Mouse (Mus musculus): ENCODE data around the gene Plod1.

Gene Plod1

GRCm38 (mm10) chr4:147937486-147937885, 919 bp upstream of the Plod1 start:
- DNase-seq, result no peak

GRCm38 (mm10) chr4:147937021-147937420, 454 bp upstream of the Plod1 start:
- DNase-seq, result no peak

- DNase-seq, result no peak
Measured at GRCm38 (mm10) chr4:147935904-147936303, 663 bp downstream of the Plod1 start.

- no peak for DNase-seq
Measured at GRCm38 (mm10) chr4:147934611-147935010, 2.0 kb downstream of the Plod1 start.

- DNase-seq, result no peak
Measured at GRCm38 (mm10) chr4:147934134-147934533, 2.4 kb downstream of the Plod1 start.

- no peak for DNase-seq
Measured at GRCm38 (mm10) chr4:147930946-147931345, 5.6 kb downstream of the Plod1 start.

DNA sequence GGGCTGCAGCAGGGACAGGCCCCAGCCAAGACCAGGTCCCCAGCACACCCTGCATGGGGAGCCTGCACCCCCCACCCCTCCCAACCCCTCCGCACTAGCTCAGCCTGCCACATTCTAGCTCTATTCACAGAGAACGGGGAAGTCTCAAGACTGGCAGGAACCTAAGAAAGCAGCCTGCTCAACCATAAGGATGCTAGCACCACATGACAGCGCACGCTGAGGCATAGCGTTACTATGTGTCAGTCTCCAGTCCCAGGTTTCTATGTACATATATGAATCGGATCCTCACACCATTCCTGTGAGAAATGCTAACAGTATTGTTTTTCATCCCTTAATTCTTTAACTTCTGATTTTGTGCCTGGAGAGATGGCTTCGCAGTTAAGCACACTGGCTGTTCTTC, 8.0 kb downstream of the Plod1 start:
- no peak for DNase-seq

DNA sequence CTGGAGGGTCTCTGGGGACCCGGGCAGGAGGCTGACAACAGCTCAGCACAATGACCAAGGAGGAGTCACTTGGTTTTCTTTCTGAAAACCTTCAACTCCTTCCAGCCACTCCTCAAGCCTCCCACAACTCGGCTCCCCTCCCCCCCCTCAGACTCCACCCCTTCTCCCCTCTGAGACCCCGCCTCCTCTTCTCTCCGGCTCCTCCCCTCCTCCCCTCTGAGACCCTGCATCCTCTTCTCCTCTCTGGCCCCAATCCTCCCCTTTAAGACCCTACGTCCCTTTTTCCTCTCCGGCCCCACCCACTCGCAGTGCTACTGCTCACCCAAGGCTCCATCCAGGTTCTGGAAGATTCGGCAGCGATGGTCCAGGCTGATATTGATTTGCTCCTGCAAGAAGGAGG, 8.4 kb downstream of the Plod1 start:
- no peak for DNase-seq

- DNase-seq, result peak; percentile 54
Measured at GRCm38 (mm10) chr4:147927705-147928104, 8.9 kb downstream of the Plod1 start.

- DNase-seq, result no peak
Measured at GRCm38 (mm10) chr4:147922341-147922740, 14.2 kb downstream of the Plod1 start.

DNA sequence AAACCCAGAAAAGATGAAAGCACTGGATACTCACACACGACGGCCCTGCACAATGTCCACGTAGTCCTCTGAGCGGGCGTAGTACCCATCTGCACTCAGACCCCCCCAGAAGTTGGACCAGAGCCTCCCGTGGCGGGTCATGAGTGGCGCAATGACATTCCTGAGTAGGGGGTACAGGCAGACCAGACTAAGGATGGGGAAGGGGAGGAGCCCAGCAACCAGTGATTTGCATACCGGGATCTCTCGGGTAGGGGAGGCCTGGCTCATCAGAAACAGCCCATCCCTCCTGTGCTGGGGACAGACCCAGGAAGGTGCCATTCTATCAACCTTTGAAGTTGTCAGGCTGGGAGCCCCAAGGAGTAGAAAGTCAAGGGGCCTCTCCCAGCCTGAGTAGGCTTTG, 15.6 kb downstream of the Plod1 start:
- DNase-seq, result no peak

DNA sequence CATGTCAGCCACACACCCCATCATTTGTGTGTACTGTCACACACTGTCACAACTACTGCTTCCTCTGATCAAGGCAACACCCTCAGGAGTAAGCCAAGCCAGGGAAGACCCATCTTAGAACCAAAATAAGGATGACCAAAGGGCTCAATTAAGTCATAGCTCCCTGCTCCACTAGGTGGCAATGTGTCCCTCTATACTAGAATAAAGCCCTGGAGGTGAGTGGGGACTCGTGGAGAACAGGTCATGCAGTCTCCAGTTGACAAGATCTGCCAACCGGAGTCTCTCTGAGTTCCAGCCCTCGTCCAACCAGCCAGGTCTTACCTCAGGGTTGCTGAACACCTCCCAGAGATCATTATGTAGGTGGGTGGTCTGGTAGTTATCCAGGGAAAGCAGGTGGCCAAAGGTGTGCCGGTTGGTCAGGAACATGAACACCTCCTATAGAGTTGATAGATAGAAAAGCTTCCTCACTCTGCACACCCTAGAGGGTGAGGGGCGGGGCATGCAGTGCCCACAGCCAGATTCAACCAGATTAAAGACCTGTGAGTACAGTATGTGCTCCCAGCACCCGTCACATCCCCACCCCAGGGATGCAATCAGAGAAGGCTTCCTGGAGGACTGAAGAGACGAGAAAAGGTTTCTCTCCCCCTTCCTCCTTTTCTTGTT, 18.0 kb downstream of the Plod1 start:
- DNase-seq, result peak; percentile 72

GRCm38 (mm10) chr4:147909486-147909885, 27.1 kb downstream of the Plod1 start:
- no peak for DNase-seq

DNA sequence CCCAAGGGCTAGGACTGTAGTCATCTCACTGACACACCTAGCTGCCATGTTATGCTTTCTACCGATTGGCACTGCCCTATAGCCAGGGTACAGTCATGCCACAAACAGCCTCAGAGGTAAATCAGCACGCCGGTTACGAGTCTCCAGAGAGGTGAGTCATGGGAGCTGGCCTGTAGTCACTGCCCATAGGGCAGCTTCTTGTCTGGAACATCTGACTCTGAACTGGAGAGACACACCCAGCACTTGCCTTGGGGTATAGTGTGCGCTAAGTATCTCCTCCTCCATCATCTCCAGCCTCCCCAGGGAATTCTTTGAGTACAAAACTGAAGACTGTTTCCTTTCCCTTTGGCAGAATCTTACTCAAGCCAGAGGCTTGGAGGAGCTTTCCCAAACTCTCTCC, 30.3 kb downstream of the Plod1 start:
- no peak for DNase-seq

DNA sequence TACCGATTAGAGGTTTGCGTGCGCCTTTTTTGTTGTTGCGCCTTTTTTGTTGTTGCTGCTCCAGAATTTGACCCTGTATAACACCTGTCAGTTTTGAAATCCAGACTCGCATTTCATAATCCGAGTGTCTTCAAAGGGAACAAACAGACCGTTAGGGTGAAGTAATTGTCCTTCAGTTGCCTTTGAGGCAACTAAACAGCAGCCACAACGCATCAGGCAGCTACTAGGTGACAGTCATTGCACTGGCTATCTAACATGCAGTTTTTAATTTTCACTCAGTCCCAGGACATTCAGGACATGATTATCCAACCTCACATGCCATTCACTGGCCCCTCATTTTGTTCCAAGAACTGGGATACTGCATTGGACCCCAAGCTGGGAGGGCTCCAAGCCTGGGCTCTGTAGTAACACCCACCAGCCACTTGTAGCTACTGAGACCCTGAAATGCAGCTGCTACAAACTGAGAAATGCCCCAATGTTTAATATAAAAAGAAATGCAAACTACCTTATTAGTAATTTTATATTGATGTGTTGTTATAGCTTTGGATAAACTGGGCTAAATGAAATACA, 31.4 kb downstream of the Plod1 start:
- DNase-seq, result peak; percentile 4

GRCm38 (mm10) chr4:147904313-147905089, 32.1 kb downstream of the Plod1 start, which contains the start of gene Mfn2:
Gene Mfn2, minus strand, starts transcription at chr4:147904704.
- peak; percentile 89 for DNase-seq

DNA sequence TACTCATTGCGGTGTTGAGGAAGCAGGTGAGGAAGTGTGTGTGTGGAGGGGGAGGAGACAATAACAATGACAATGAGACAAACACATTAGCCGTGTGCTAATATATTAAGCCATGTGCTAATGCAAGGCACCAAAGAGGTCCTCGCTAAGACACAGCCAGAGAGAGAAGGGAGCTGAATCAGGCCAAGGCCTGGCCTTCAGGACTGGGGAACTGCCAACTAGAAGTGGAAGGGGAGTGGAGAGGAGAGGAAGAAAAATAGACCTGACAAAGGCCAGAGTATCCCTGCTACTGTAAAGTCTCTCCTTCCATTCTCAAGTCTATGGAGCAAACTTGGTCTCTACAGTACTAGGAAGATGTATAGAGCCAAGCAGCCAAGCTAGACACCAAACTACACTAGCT, 33.0 kb downstream of the Plod1 start:
- DNase-seq, result no peak

DNA sequence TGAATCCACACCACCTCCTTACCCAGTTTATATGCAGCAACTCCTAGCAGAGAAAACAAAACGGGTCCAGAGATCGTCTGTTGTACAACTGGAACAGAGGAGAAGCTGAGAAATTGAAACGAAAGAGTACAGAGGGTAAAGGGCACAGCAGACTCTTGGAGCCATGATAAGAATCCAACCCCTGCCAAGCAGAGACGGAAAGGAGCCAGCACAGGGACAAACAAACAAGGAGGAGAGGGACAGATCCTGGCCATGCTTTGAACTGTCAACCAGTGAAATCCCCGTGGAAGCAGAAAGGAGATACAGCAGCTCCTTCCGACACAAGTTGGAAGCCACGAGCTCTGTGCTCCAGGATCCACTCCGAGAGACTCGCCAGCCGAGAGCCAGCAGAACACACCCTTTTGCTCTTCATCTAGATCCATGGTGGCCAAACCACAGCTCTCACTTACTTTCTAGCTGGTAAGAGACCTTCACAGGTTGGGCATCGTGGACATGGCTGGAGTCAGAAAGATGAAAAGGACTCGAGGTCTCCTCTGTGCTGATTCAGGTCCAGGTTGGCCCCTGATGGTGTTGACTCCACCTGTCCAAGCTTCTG, 33.6 kb downstream of the Plod1 start:
- DNase-seq, result no peak

GRCm38 (mm10) chr4:147900452-147900851, 36.1 kb downstream of the Plod1 start:
- no peak for DNase-seq

DNA sequence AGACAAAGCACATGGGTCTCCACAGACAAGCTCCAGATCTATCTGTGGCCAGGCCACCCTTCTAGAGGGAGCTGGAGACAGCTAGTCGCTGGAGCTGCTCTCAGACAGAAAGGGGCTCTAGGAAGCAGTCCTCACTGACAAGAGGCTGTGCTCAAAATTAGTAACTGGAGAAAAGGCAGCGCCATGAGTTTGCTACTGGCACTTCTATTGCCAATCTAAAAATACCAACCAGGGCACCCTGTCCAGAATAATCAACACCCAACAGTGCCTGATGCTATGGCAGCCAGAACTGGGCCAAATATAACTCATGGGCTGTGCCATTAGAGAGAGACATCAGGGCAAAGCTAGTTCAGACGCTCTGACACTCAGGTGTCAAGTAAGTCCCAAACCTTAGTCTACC, 39.2 kb downstream of the Plod1 start:
- no peak for DNase-seq

DNA sequence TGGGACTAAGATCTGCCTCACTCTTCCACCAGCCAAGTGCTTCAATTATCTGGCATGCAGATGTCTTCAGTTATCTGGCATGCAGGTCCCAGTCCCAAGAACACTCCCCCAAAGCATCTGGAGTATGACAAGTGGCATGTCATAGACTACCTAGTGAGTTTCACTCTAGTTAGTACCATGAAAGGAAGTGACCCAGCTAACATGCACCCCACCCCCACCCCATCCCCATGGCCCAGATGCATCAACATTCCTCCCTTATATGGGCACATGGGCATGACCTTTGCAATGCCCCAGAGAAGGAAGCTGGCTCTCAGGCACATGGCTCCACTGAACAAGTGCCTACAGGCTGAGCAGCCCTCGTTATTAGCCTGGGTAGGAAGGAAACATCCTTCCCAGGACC, 40.2 kb downstream of the Plod1 start:
- DNase-seq, result no peak

DNA sequence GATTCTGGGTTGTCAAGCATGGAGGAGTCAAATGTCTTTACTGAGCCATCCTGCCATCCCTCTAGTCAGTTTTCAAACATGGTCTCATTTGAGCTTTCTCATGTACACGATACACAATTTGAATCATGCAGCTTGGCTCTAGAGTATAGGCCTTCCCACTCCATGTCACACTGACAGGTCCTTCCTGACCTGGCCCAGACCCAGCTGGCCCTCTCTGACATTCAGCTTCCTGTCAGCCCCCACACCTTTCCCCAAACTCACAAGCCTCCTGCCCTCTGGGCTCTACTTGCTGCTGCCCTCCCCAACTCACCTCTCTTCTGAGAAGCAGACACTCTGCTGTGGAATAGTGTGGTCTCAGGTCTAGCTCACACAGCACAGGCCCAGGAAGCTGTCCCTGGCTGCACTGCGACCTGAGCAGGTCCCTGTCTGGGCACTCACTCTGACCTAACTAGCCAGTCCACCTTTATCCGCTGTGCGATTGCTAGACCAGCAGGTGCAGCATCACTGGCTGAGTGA, 40.7 kb downstream of the Plod1 start:
- DNase-seq, result no peak

DNA sequence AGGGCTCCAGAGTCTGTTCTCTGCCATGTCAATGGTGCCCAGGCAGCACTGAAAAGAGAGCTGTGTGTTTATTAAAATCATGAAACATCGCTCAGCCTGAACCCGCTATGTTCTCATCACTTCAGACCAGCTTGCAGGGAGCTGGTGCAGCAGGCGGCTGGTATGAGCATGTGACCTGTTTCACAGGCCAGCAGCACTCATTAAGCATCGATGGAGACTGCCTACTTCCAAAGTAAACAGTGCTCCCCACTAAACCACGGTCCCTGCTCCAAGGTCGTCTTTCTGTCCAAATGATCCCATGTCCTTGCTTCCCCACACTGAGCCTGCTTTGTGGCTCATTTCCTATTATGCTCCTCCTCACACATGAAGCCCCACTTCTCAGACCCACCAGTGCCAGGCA, 46.2 kb downstream of the Plod1 start:
- no peak for DNase-seq

DNA sequence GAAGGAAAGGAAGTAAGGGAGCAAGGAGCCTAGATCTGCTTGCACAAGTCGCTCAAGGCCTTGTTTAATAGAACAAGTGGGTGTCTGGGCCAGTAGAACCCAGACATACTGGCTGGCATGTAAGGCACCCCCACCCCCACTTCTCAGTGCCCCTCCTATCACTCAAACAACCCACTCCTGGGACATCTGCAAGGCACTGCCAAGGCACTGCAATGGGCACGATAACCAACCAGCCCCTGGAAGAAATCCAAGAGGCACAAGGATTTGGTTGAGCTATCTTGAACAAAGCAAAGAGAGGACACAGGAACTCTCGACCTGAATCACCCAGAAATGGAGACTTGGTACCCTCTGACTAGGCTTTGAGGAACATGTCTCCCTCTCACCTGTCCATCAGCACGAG, 48.3 kb downstream of the Plod1 start:
- no peak for DNase-seq

All from lung, postnatal 14 days (tissue).